Comparison of ENCODE assay signal across 14 mouse cellular contexts in the genomic region with DNA sequence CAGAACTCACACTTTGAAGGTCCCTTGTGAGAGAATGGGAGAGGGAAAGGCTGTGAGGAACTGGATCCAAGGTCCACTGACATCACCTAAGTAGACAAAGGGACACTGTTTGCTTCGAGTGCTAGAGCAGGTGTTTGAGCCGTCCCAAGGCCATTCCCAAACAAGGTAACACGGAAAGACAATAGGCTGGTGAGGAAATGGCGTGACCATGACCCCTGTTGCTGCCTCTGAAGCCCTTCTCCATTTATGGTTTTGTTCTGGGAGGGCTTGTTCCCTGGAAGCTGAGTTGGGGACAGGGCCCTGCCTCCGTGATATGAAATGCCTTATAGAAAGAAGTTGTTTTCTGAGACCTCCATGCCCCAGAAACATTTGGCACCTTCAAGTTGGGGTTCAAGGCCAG.
A peak's percentile ranks its signal among the peaks of the same experiment; 100 is the strongest.
DNase-seq lines count a peak whose midpoint lies in the region; ATAC-seq and TF ChIP-seq lines count a peak whose summit lies in the region.
"Had no signal": no experiment of that assay in that cellular context is flagged by ENCODE, and none has a peak within 500 bp of the region (broad histone marks: within the 10 kb centered on the region; RNA-seq: fewer than 3 reads in every experiment).

No protein-coding gene starts in this region.

- TF ChIP-seq CTCF in heart, postnatal 0 days (IDR thresholded peaks at IDR 0.05; ENCODE audit: low read depth) = no peak
- no peak for TF ChIP-seq CTCF in small intestine, adult 2 months (IDR thresholded peaks at IDR 0.05; ENCODE audit: extremely low read depth, insufficient read length, insufficient replicate concordance, low read depth, low read length)

- intact Hi-C loops in heart, postnatal 14 days (cut with DNase I) = loop anchor here (2.0 to 5.0 kb wide), 4 partner anchors 27 to 157 kb away; partner anchors contain the start of gene Ets2

- H3K36me3 ChIP-seq in heart, embryonic 13.5 days = no peaks in the 10 kb centered on the region
- H3K36me3 ChIP-seq in lung, embryonic 16.5 days (ENCODE audit: control insufficient read depth, insufficient read depth, low read length) = no peaks in the 10 kb centered on the region
- no peaks in the 10 kb centered on the region for H3K36me3 ChIP-seq in heart, postnatal 0 days (replicated peaks; ENCODE audit: control insufficient read depth, insufficient read depth, low read length)
- no peaks in the 10 kb centered on the region for H3K36me3 ChIP-seq in small intestine, adult 2 months (ENCODE audit: control insufficient read depth, insufficient read depth, low read length)
- H3K36me3 ChIP-seq: hindbrain, embryonic 10.5 days; liver, embryonic 12.5 days; midbrain, embryonic 15.5 days had no signal

- H3K9me3 ChIP-seq in heart, embryonic 13.5 days = no peaks in the 10 kb centered on the region
- no peaks in the 10 kb centered on the region for H3K9me3 ChIP-seq in lung, embryonic 16.5 days (ENCODE audit: control insufficient read depth, low read length)
- no peaks in the 10 kb centered on the region for H3K9me3 ChIP-seq in heart, postnatal 0 days (replicated peaks; ENCODE audit: control insufficient read depth, low read length)
- H3K9me3 ChIP-seq: hindbrain, embryonic 10.5 days; liver, embryonic 12.5 days; midbrain, embryonic 15.5 days had no signal

- ATAC-seq in heart, embryonic 13.5 days (ENCODE audit: extremely low read depth, insufficient number of reproducible peaks, low FRiP score, low TSS enrichment) = no peak
- ATAC-seq in lung, embryonic 16.5 days (ENCODE audit: low read depth) = no peak
- no peak for ATAC-seq in heart, postnatal 0 days (ENCODE audit: insufficient read depth, low read depth)
- ATAC-seq: forebrain, embryonic 16.5 days; liver, embryonic 12.5 days; midbrain, embryonic 15.5 days had no signal

- no peak overlapping the region for H3K4me3 ChIP-seq in heart, embryonic 13.5 days
- H3K4me3 ChIP-seq in lung, embryonic 16.5 days (ENCODE audit: low read length) = no peak overlapping the region
- H3K4me3 ChIP-seq in heart, postnatal 0 days (ENCODE audit: low read depth, low read length) = no peak overlapping the region
- H3K4me3 ChIP-seq in small intestine, adult 2 months (ENCODE audit: low read depth, low read length) = no peak overlapping the region
- H3K4me3 ChIP-seq: hindbrain, embryonic 10.5 days; liver, embryonic 12.5 days; midbrain, embryonic 15.5 days had no signal

- 74% methylated on average over 5 of the region's 5 CpGs for WGBS in heart, embryonic 13.5 days
- WGBS in lung, embryonic 16.5 days = 59% methylated on average over 5 of the region's 5 CpGs
- 69% methylated on average over 5 of the region's 5 CpGs for WGBS in heart, postnatal 0 days
- 28% methylated on average over 5 of the region's 5 CpGs for WGBS in small intestine, adult 2 months

- no peak overlapping the region for H3K9ac ChIP-seq in heart, embryonic 13.5 days
- no peak overlapping the region for H3K9ac ChIP-seq in lung, embryonic 16.5 days (ENCODE audit: low read length)
- no peak overlapping the region for H3K9ac ChIP-seq in heart, postnatal 0 days (replicated peaks; ENCODE audit: low read depth, low read length)
- H3K9ac ChIP-seq: liver, embryonic 12.5 days; midbrain, embryonic 15.5 days had no signal

- TF ChIP-seq EP300 in heart, postnatal 0 days (IDR thresholded peaks at IDR 0.05; ENCODE audit: low read depth) = no peak

- TF ChIP-seq POLR2A in small intestine, adult 2 months (IDR thresholded peaks at IDR 0.05; ENCODE audit: low read depth, low read length) = no peak

- no peak overlapping the region for H3K4me2 ChIP-seq in heart, embryonic 13.5 days
- H3K4me2 ChIP-seq in lung, embryonic 16.5 days (ENCODE audit: low read depth, low read length) = no peak overlapping the region
- H3K4me2 ChIP-seq in heart, postnatal 0 days (ENCODE audit: low read depth, low read length) = no peak overlapping the region
- H3K4me2 ChIP-seq: liver, embryonic 12.5 days; midbrain, embryonic 15.5 days had no signal

- peaks cover 26% of the 10 kb centered on the region for H3K4me1 ChIP-seq in heart, embryonic 13.5 days
- H3K4me1 ChIP-seq in lung, embryonic 16.5 days (replicated peaks; ENCODE audit: control insufficient read depth, insufficient read depth, low read length) = peaks cover 33% of the 10 kb centered on the region
- H3K4me1 ChIP-seq in heart, postnatal 0 days (ENCODE audit: control insufficient read depth, insufficient read depth) = 0 out of 2 replicates have a peak, but pooled peaks cover 18% of the 10 kb centered on the region
- H3K4me1 ChIP-seq in small intestine, adult 2 months (ENCODE audit: control insufficient read depth, insufficient read depth, insufficient read length, low read length) = peaks cover 21% of the 10 kb centered on the region
- H3K4me1 ChIP-seq: midbrain, embryonic 15.5 days had no signal

- DNase-seq in heart, postnatal 14 days = no peak
- DNase-seq in lung, postnatal 10 days = no peak
- no peak for DNase-seq in heart, postnatal 0 days (ENCODE audit: low spot score)
- no peak for DNase-seq in cerebellum, postnatal 36 days
- DNase-seq: cerebellum, adult 11 months; gastrocnemius, postnatal 10 days; thymus, adult 2 months had no signal

- H3K27ac ChIP-seq in heart, embryonic 13.5 days (replicated peaks) = 0 out of 2 replicates have a peak overlapping the region, but pooled peaks have one; percentile 70
- peak overlapping the region; percentile 64 for H3K27ac ChIP-seq in lung, embryonic 16.5 days (ENCODE audit: low read length)
- H3K27ac ChIP-seq in heart, postnatal 0 days (ENCODE audit: low read depth) = peak overlapping the region; percentile 88
- H3K27ac ChIP-seq in small intestine, adult 2 months (ENCODE audit: insufficient read depth, low read depth, low read length) = peak overlapping the region; percentile 51; the same call in 1 of the 2 replicates
- H3K27ac ChIP-seq: hindbrain, embryonic 10.5 days; liver, embryonic 12.5 days; midbrain, embryonic 15.5 days had no signal

- no peaks in the 10 kb centered on the region for H3K27me3 ChIP-seq in heart, embryonic 13.5 days (replicated peaks)
- no peaks in the 10 kb centered on the region for H3K27me3 ChIP-seq in lung, embryonic 16.5 days (ENCODE audit: control insufficient read depth, insufficient read depth, low read depth, low read length)
- no peaks in the 10 kb centered on the region for H3K27me3 ChIP-seq in heart, postnatal 0 days (ENCODE audit: control insufficient read depth, insufficient read depth, low read length)
- no peaks in the 10 kb centered on the region for H3K27me3 ChIP-seq in small intestine, adult 2 months (ENCODE audit: control insufficient read depth, insufficient read depth, low read length)
- H3K27me3 ChIP-seq: liver, embryonic 12.5 days; midbrain, embryonic 15.5 days had no signal
